Mouse (Mus musculus) cerebellum, adult 2 months (tissue): ENCODE measurements around the gene Cd5. TPM values are rescaled to one million over a fixed set of nuclear protein-coding genes. Genes with fewer than 3 reads are reported as not detected.

ENCODE experiments used
- DNase-seq, 2 experiments: peaks; one replicate each; pipeline ENCODE4 v3.0.0; 2021
- H3K27ac ChIP-seq: fragments of 200-500 bp; 2 replicates; pipeline ENCODE4 v1.5.1; 2012; ENCODE audit warnings: low read length, control low read depth, inconsistent platforms; ENCODE audit not compliant: insufficient read depth
- H3K27me3 ChIP-seq: fragments of 200-500 bp; 2 replicates; pipeline ENCODE4 v1.6.1; 2012; ENCODE audit warnings: inconsistent platforms, mild to moderate bottlenecking, low read length, moderate library complexity; ENCODE audit not compliant: control insufficient read depth, insufficient read depth
- H3K4me1 ChIP-seq: fragments of 200-500 bp; 2 replicates; pipeline ENCODE4 v1.6.1; 2011; ENCODE audit warnings: low read length; ENCODE audit not compliant: control insufficient read depth, insufficient read depth
- H3K4me3 ChIP-seq: fragments of 200-500 bp; replicated peaks from 2 replicates; pipeline ENCODE3; 2011; ENCODE audit warnings: mild to moderate bottlenecking, low read depth, low read length, control low read depth; ENCODE audit not compliant: insufficient read depth
- CTCF ChIP-seq: fragments of 200-500 bp; IDR thresholded peaks from 2 replicates; pipeline ENCODE4 v1.5.1; 2011; ENCODE audit warnings: low read depth, mild to moderate bottlenecking, control low read depth, low read length, moderate library complexity, borderline replicate concordance; ENCODE audit not compliant: insufficient read depth
- POLR2A ChIP-seq: fragments of 200-500 bp; IDR thresholded peaks from 2 replicates; pipeline ENCODE4 v1.6.1; 2011; ENCODE audit warnings: low read length, control low read depth, borderline replicate concordance; ENCODE audit not compliant: insufficient read depth
- WGBS: fragments of 180-500 bp; shearing (Covaris S2); methylation state at CpG from one replicate; pipeline ENCODE4 v1.1.7; 2018; 5-methylcytosine and 5-hydroxymethylcytosine counted together
- polyA plus RNA-seq: library from polyadenylated mRNA; depleted of rRNA; stranded (reverse); fragments of >200 nt; gene quantifications from 2 replicates; pipeline ENCODE4 v1.2.3, GENCODE M21; 2012

Cd5 gene
- polyA plus RNA-seq, 1 experiment, result 0.54 TPM

- 90% methylated on average over 7 of the region's 7 CpGs for WGBS
- no peak for TF ChIP-seq POLR2A
- TF ChIP-seq CTCF, result no peak
- no peak for DNase-seq
- no peak overlapping the region for H3K27ac ChIP-seq
- H3K4me3 ChIP-seq, result no peak overlapping the region
- peaks cover 13% of the 10 kb centered on the region for H3K4me1 ChIP-seq
- no peaks in the 10 kb centered on the region for H3K27me3 ChIP-seq
Observed at GRCm38 (mm10) chr19:10734554-10734953, 4.2 kb downstream of the Cd5 start.

- DNase-seq, result peak; percentile 54 to 66
- peaks cover 13% of the 10 kb centered on the region for H3K4me1 ChIP-seq
- no peaks in the 10 kb centered on the region for H3K27me3 ChIP-seq
- TF ChIP-seq POLR2A, result no peak
- no peak for TF ChIP-seq CTCF
- 32% methylated on average over 10 of the region's 10 CpGs for WGBS
- peak overlapping the region; percentile 9 for H3K27ac ChIP-seq
- H3K4me3 ChIP-seq, result no peak overlapping the region
Observed at GRCm38 (mm10) chr19:10733501-10734127, 5.2 kb downstream of the Cd5 start.

GRCm38 (mm10) chr19:10732741-10733140 lies 6.1 kb downstream of the Cd5 start:
- Histone ChIP-seq H3K27ac (no peak overlapping the region), H3K4me3 (no peak overlapping the region), H3K27me3 (no peaks in the 10 kb centered on the region), H3K4me1 (peaks cover 13% of the 10 kb centered on the region)
- TF ChIP-seq POLR2A, result no peak
- TF ChIP-seq CTCF, result no peak
- WGBS, result 90% methylated on average over 7 of the region's 7 CpGs
- DNase-seq, result no peak

- Histone ChIP-seq H3K4me3 (no peak overlapping the region), H3K27me3 (no peaks in the 10 kb centered on the region), H3K27ac (no peak overlapping the region), H3K4me1 (peaks cover 13% of the 10 kb centered on the region)
- WGBS, result 96% methylated on average over 7 of the region's 7 CpGs
- DNase-seq, result no peak
- TF ChIP-seq POLR2A, result no peak
- no peak for TF ChIP-seq CTCF
Observed at GRCm38 (mm10) chr19:10731975-10732374, 6.8 kb downstream of the Cd5 start.

- 54% methylated on average over 5 of the region's 5 CpGs for WGBS
- no peak overlapping the region for H3K27ac ChIP-seq
- H3K4me1 ChIP-seq, result peaks cover 25% of the 10 kb centered on the region
- DNase-seq, result no peak
- no peak overlapping the region for H3K4me3 ChIP-seq
- TF ChIP-seq CTCF, result no peak
- no peak for TF ChIP-seq POLR2A
- H3K27me3 ChIP-seq, result no peaks in the 10 kb centered on the region
Observed at GRCm38 (mm10) chr19:10730469-10730868, 8.3 kb downstream of the Cd5 start.

- Histone ChIP-seq H3K4me3 (no peak overlapping the region), H3K27ac (no peak overlapping the region), H3K4me1 (peaks cover 31% of the 10 kb centered on the region), H3K27me3 (no peaks in the 10 kb centered on the region)
- no peak for DNase-seq
- 96% methylated on average over 10 of the region's 10 CpGs for WGBS
- TF ChIP-seq CTCF, result no peak
- TF ChIP-seq POLR2A, result no peak
Observed at GRCm38 (mm10) chr19:10729889-10730288, 8.9 kb downstream of the Cd5 start.

GRCm38 (mm10) chr19:10724629-10725363 lies 14.0 kb downstream of the Cd5 start:
- no peak for TF ChIP-seq CTCF
- no peak for TF ChIP-seq POLR2A
- H3K27ac ChIP-seq, result peak overlapping the region; percentile 93

GRCm38 (mm10) chr19:10723649-10724048 lies 15.2 kb downstream of the Cd5 start:
- peak overlapping the region; percentile 93 for H3K27ac ChIP-seq
- no peak for DNase-seq
- peaks cover 73% of the 10 kb centered on the region for H3K4me1 ChIP-seq
- WGBS, result 68% methylated on average over 5 of the region's 5 CpGs
- H3K27me3 ChIP-seq, result no peaks in the 10 kb centered on the region
- TF ChIP-seq CTCF (no peak), POLR2A (no peak)
- H3K4me3 ChIP-seq, result no peak overlapping the region

More at GRCm38 (mm10) chr19:10724629-10725363, 14.0 kb downstream of the Cd5 start:
- WGBS, result 31% methylated on average over 13 of the region's 13 CpGs
- peak; percentile 73 to 82 for DNase-seq
- Histone ChIP-seq H3K27me3 (no peaks in the 10 kb centered on the region), H3K4me3 (no peak overlapping the region), H3K4me1 (peaks cover 62% of the 10 kb centered on the region)
